Mouse (Mus musculus): ENCODE measurements around the gene Slc12a6. TPM values are rescaled to one million over a fixed set of nuclear protein-coding genes. Genes with fewer than 3 reads are reported as not detected.

Gene Slc12a6
- polyA plus RNA-seq, 1 experiment from 2014 or later = 11.8 TPM

DNA sequence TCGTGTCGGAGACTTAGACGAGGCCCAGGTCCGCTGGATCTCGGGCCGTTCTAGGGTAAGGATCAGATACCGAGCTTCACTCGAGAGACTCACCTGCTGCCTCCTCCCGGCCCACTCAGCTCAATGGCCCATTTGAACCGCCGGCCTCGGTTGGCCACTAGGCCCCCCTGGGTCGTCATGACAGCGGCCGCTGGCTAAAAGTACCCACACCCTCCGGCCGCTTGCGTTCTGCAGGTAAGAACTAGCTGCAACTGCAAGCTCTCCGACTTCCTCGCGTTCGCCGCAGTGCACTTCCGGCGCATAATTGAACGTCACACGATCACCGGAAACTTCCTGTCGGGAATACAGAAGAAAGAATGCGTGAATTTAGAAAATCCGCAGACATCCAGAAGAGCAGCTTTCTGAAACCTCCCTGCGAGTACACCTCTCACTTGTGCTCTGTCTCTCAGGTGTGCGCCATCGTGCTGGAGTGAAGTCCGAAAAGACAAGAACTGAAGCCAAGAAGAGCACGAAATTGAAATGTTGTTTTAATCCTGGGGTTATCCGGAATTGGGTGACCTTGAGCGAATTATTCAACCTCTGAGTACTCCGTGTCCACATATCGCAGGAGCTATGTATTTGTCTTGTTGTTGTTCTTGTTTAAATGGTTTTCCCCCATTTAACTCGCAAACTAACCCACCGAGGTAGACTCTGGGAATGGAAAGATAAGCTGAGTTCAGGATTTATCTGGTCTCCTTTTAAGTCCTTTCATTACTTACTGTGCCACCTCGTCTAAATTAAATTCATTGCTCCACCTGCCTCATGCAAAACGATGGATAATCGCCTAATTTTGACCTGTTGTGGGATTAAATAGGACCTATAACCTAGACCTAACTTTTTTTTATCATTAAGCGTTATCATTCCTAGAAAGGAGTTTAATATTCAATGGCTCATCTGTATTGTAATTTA lies 102.4 kb downstream of the Slc12a6 start, which contains the start of gene Emc4:
Emc4 (minus strand) TSS at position 302 of the 948 bp plus-strand sequence.
- ATAC-seq (ENCODE audit: insufficient number of reproducible peaks, low FRiP score, low TSS enrichment, low read depth) = peak; percentile 80
- WGBS = 2% methylated on average over 46 of the region's 46 CpGs
- peak within 1 kb of the TSS; percentile 91 for H3K27ac ChIP-seq (replicated peaks)
- no peaks in the 10 kb centered on the region for H3K27me3 ChIP-seq
- peak within 1 kb of the TSS; percentile 96 for H3K4me3 ChIP-seq (replicated peaks)
- peaks cover 13% of the 10 kb centered on the region for H3K4me1 ChIP-seq
- no peaks in the 10 kb centered on the region for H3K9me3 ChIP-seq (replicated peaks)
- H3K4me2 ChIP-seq (replicated peaks) = peak within 1 kb of the TSS; percentile 86
- H3K9ac ChIP-seq = peak within 1 kb of the TSS; percentile 83
- H3K36me3 ChIP-seq = peaks cover 17% of the 10 kb centered on the region

- no peak for ATAC-seq (ENCODE audit: insufficient number of reproducible peaks, low FRiP score, low TSS enrichment, low read depth)
Measured at GRCm38 (mm10) chr2:112369941-112370340, 104.3 kb downstream of the Slc12a6 start.

DNA sequence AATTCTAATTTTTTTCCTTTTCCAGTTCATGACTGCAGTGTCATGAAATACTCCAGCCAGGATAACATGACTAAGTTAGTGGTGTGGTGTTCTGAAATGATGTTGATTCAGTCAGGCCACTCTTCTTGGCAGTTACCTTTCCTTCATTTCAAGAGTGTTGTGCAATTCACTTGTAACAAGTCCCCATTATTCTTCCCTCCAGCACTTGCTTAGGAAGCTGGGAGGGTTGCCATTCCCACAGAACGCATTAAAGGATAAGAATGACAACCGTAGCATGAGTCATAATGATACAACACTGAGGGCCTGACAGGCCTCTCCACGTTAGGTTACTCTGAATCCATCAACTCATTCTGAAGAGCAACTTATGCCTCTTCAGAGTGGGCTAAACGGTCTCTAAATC lies 107.5 kb downstream of the Slc12a6 start:
- no peak overlapping the region for H3K27ac ChIP-seq (replicated peaks)
- H3K4me1 ChIP-seq = no peaks in the 10 kb centered on the region
- H3K9ac ChIP-seq = no peak overlapping the region
- no peaks in the 10 kb centered on the region for H3K27me3 ChIP-seq
- no peak overlapping the region for H3K4me2 ChIP-seq (replicated peaks)
- H3K36me3 ChIP-seq = no peaks in the 10 kb centered on the region
- H3K9me3 ChIP-seq (replicated peaks) = no peaks in the 10 kb centered on the region
- H3K4me3 ChIP-seq (replicated peaks) = no peak overlapping the region
- ATAC-seq (ENCODE audit: insufficient number of reproducible peaks, low FRiP score, low TSS enrichment, low read depth) = no peak
- 40% methylated on average over 4 of the region's 4 CpGs for WGBS

More at GRCm38 (mm10) chr2:112369941-112370340, 104.3 kb downstream of the Slc12a6 start:
- Histone ChIP-seq H3K9me3 (replicated peaks) (no peaks in the 10 kb centered on the region), H3K4me1 (peaks cover 13% of the 10 kb centered on the region), H3K4me2 (replicated peaks) (no peak overlapping the region), H3K9ac (no peak overlapping the region), H3K27me3 (no peaks in the 10 kb centered on the region), H3K27ac (replicated peaks) (no peak overlapping the region), H3K4me3 (replicated peaks) (no peak overlapping the region), H3K36me3 (no peaks in the 10 kb centered on the region)
- 50% methylated on average over 5 of the region's 5 CpGs for WGBS

GRCm38 (mm10) chr2:112374610-112375009 lies 109.0 kb downstream of the Slc12a6 start:
- H3K27me3 ChIP-seq = no peaks in the 10 kb centered on the region
- no peak for ATAC-seq (ENCODE audit: insufficient number of reproducible peaks, low FRiP score, low TSS enrichment, low read depth)
- no peak overlapping the region for H3K4me3 ChIP-seq (replicated peaks)
- no peak overlapping the region for H3K9ac ChIP-seq
- WGBS = 56% methylated on average over 5 of the region's 5 CpGs
- H3K9me3 ChIP-seq (replicated peaks) = no peaks in the 10 kb centered on the region
- H3K36me3 ChIP-seq = no peaks in the 10 kb centered on the region
- no peak overlapping the region for H3K27ac ChIP-seq (replicated peaks)
- H3K4me2 ChIP-seq (replicated peaks) = no peak overlapping the region
- no peaks in the 10 kb centered on the region for H3K4me1 ChIP-seq

DNA sequence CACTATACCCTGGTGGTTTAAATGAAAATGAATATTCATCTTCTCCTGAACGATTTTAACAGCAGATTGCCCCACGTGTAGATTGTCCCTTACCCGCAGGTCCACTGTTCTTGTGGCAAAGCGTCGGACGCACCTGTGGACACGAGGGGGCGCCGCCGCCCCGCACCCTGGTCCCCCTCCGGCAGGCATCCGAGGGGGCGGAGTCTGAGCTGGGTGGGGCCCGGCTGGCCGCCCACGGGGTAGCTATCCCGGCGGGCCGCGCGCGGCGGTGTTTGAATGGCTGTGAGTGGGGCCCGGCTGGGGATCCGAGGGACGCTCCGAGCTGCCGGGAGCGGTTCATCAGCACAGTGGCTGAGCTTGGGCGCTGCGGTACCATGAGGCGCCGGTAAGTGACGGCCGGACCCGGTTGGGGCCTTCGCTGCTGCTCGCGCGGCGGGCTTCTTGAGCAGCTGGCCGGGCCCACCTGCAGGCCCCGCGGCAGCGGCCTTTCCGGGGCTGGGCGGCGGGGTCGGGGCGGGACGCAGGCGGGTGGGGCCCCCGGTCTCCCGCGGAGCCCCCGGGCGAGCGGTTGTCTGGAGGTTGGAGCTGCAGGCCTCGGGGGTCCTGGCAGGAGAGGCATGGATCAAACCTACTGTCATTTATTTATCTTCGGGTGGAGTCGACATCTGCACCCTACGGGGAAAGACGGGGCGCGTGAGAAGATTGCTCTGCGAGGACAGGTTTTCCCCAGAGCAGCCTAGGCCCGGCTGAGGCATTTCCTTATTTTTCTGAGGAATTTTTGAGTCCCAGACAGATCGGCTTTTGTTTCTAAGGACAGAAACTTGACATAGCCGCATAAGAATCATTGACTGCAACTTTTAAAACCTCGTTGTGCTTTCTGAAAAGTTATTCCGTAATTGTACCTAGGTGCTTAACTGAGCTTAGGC lies 113.6 kb downstream of the Slc12a6 start, which contains the start of gene Katnbl1:
Katnbl1 (plus strand) TSS at position 239 of the 926 bp plus-strand sequence.
- no peaks in the 10 kb centered on the region for H3K9me3 ChIP-seq (replicated peaks)
- H3K4me1 ChIP-seq = peaks cover 7% of the 10 kb centered on the region; the same call in 1 of the 2 replicates
- H3K4me2 ChIP-seq (replicated peaks) = peak within 1 kb of the TSS; percentile 56
- peak; percentile 98 for ATAC-seq (ENCODE audit: insufficient number of reproducible peaks, low FRiP score, low TSS enrichment, low read depth)
- peak within 1 kb of the TSS; percentile 85 for H3K27ac ChIP-seq (replicated peaks)
- WGBS = under 1% methylated on average over 72 of the region's 72 CpGs
- no peaks in the 10 kb centered on the region for H3K36me3 ChIP-seq
- H3K4me3 ChIP-seq (replicated peaks) = peak within 1 kb of the TSS; percentile 67
- peak within 1 kb of the TSS; percentile 71 for H3K9ac ChIP-seq
- no peaks in the 10 kb centered on the region for H3K27me3 ChIP-seq

- Histone ChIP-seq H3K27me3 (no peaks in the 10 kb centered on the region), H3K4me3 (replicated peaks) (peak overlapping the region; percentile 67), H3K9ac (peak overlapping the region; percentile 71), H3K9me3 (replicated peaks) (no peaks in the 10 kb centered on the region), H3K4me1 (peaks cover 7% of the 10 kb centered on the region; the same call in 1 of the 2 replicates), H3K36me3 (no peaks in the 10 kb centered on the region), H3K4me2 (replicated peaks) (peak overlapping the region; percentile 56), H3K27ac (replicated peaks) (no peak overlapping the region)
- ATAC-seq (ENCODE audit: insufficient number of reproducible peaks, low FRiP score, low TSS enrichment, low read depth) = no peak
- 31% methylated on average over 8 of the region's 8 CpGs for WGBS
Measured at GRCm38 (mm10) chr2:112380131-112380530, 114.5 kb downstream of the Slc12a6 start.

GRCm38 (mm10) chr2:112381219-112381618 lies 115.6 kb downstream of the Slc12a6 start:
- ATAC-seq (ENCODE audit: insufficient number of reproducible peaks, low FRiP score, low TSS enrichment, low read depth) = no peak
- Histone ChIP-seq H3K4me2 (replicated peaks) (no peak overlapping the region), H3K4me3 (replicated peaks) (no peak overlapping the region), H3K4me1 (peaks cover 7% of the 10 kb centered on the region; the same call in 1 of the 2 replicates), H3K27ac (replicated peaks) (no peak overlapping the region), H3K36me3 (no peaks in the 10 kb centered on the region), H3K9ac (no peak overlapping the region), H3K27me3 (no peaks in the 10 kb centered on the region), H3K9me3 (replicated peaks) (no peaks in the 10 kb centered on the region)
- WGBS = 100% methylated on average over 1 of the region's 1 CpGs

GRCm38 (mm10) chr2:112390843-112391242 lies 125.2 kb downstream of the Slc12a6 start:
- WGBS = 82% methylated on average over 5 of the region's 5 CpGs

DNA sequence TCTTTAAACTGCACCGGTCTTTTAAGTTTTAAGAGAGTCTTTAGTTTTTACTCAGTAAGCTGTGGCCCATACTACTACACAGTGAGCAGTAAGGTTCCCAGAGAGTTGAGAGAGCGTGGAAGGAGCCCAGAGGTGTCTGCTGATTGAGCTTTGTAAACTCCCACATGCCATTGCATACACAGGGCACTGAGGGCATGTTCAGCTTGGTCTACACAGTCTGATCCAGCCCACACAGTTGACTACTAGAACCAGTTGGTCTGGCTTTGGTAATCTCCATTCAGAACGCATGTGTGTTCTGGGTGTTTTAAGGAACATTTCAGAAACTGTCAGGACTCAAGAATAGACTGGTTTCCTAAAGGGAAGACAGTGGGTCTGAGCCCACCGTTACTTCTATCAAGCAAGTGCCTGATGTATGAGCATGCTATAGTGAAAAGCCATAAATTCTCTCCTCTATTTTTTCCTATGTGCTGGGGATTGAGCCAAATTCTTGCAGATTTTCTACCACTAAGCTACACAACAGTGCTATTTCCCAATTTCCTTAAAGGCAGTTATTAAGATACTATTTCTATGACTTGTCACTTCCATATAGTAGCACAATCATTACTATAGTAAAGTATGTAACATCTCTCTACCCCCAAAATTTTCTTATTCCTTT lies 125.8 kb downstream of the Slc12a6 start:
- H3K9me3 ChIP-seq (replicated peaks) = no peaks in the 10 kb centered on the region
- 75% methylated on average over 4 of the region's 4 CpGs for WGBS

More at GRCm38 (mm10) chr2:112390843-112391242, 125.2 kb downstream of the Slc12a6 start:
- ATAC-seq (ENCODE audit: insufficient number of reproducible peaks, low FRiP score, low TSS enrichment, low read depth) = no peak
- Histone ChIP-seq H3K4me3 (replicated peaks) (no peak overlapping the region), H3K36me3 (no peaks in the 10 kb centered on the region), H3K4me1 (no peaks in the 10 kb centered on the region), H3K9ac (no peak overlapping the region), H3K9me3 (replicated peaks) (no peaks in the 10 kb centered on the region), H3K27me3 (no peaks in the 10 kb centered on the region), H3K27ac (replicated peaks) (no peak overlapping the region), H3K4me2 (replicated peaks) (no peak overlapping the region)

GRCm38 (mm10) chr2:112392689-112393088 lies 127.1 kb downstream of the Slc12a6 start:
- Histone ChIP-seq H3K4me2 (replicated peaks) (no peak overlapping the region), H3K4me1 (no peaks in the 10 kb centered on the region), H3K9me3 (replicated peaks) (no peaks in the 10 kb centered on the region), H3K27me3 (no peaks in the 10 kb centered on the region), H3K9ac (no peak overlapping the region), H3K36me3 (no peaks in the 10 kb centered on the region), H3K27ac (replicated peaks) (no peak overlapping the region), H3K4me3 (replicated peaks) (no peak overlapping the region)
- ATAC-seq (ENCODE audit: insufficient number of reproducible peaks, low FRiP score, low TSS enrichment, low read depth) = no peak
- 87% methylated on average over 1 of the region's 1 CpGs for WGBS

More for the DNA sequence above, 125.8 kb downstream of the Slc12a6 start:
- no peak overlapping the region for H3K4me3 ChIP-seq (replicated peaks)
- ATAC-seq (ENCODE audit: insufficient number of reproducible peaks, low FRiP score, low TSS enrichment, low read depth) = no peak
- H3K27ac ChIP-seq (replicated peaks) = no peak overlapping the region
- no peaks in the 10 kb centered on the region for H3K27me3 ChIP-seq
- H3K4me1 ChIP-seq = no peaks in the 10 kb centered on the region
- no peak overlapping the region for H3K4me2 ChIP-seq (replicated peaks)
- H3K9ac ChIP-seq = no peak overlapping the region
- no peaks in the 10 kb centered on the region for H3K36me3 ChIP-seq

Measured in embryonic facial prominence, embryonic 15.5 days (tissue).